Mouse (Mus musculus) lung, postnatal 0 days (tissue): ENCODE data around the gene Alppl2. TPM values are rescaled to one million over a fixed set of nuclear protein-coding genes. Genes with fewer than 3 reads are reported as not detected.
A peak's percentile ranks its signal among the peaks of the same experiment; 100 is the strongest.

ENCODE experiments used
- ATAC-seq: fragments of 200-750 bp; cut with Nextera tagmentation; 2 replicates; pipeline ENCODE4 v1.8.0; 2017; ENCODE audit warnings: moderate library complexity
- DNase-seq: peaks from one replicate; pipeline ENCODE4 v3.0.0-alpha.2; 2016; ENCODE audit warnings: low spot score
- H3K27ac ChIP-seq: fragments of 300-500 bp; sonication (generic); 2 replicates; pipeline ENCODE4 v1.5.1; 2014; ENCODE audit warnings: antibody characterized with exemption, mild to moderate bottlenecking, low read length, mixed read lengths
- H3K27me3 ChIP-seq: fragments of 300-500 bp; sonication (generic); replicated peaks from 2 replicates; pipeline ENCODE4 v1.6.1; 2014; ENCODE audit warnings: low read length, mixed read lengths; ENCODE audit not compliant: insufficient read depth
- H3K36me3 ChIP-seq: fragments of 300-500 bp; sonication (generic); 2 replicates; pipeline ENCODE4 v1.6.1; 2014; ENCODE audit warnings: low read length, mixed read lengths; ENCODE audit not compliant: insufficient read depth
- H3K4me1 ChIP-seq: fragments of 300-500 bp; sonication (generic); 2 replicates; pipeline ENCODE4 v1.6.1; 2014; ENCODE audit warnings: antibody characterized with exemption, low read depth, low read length, mixed read lengths; ENCODE audit not compliant: insufficient read depth
- H3K4me2 ChIP-seq: fragments of 300-500 bp; sonication (generic); replicated peaks from 2 replicates; pipeline ENCODE4 v1.6.1; 2014; ENCODE audit warnings: low read depth, mild to moderate bottlenecking, low read length, moderate library complexity, mixed read lengths
- H3K4me3 ChIP-seq: fragments of 300-500 bp; sonication (generic); 2 replicates; pipeline ENCODE4 v1.5.1; 2014; ENCODE audit warnings: low read depth, low read length
- H3K9ac ChIP-seq: fragments of 300-500 bp; sonication (generic); replicated peaks from 2 replicates; pipeline ENCODE4 v1.6.1; 2014; ENCODE audit warnings: low read depth, mild to moderate bottlenecking
- H3K9me3 ChIP-seq: fragments of 300-500 bp; sonication (generic); 2 replicates; pipeline ENCODE4 v1.6.1; 2016; ENCODE audit warnings: low read length, mixed read lengths
- CTCF ChIP-seq: IDR thresholded peaks from 2 replicates; pipeline ENCODE4 v1.5.1; 2016; ENCODE audit warnings: antibody characterized with exemption, mild to moderate bottlenecking
- EP300 ChIP-seq: IDR thresholded peaks from 2 replicates; pipeline ENCODE4 v1.6.1; 2016; ENCODE audit warnings: antibody characterized with exemption, mild to moderate bottlenecking, control low read depth
- WGBS: fragments of 180-500 bp; shearing (Covaris S2); extraction: QIAGEN DNeasy Blood & Tissue Kit; methylation state at CpG from one replicate; pipeline ENCODE4 v1.1.7; 2014; 5-methylcytosine and 5-hydroxymethylcytosine counted together
- polyA plus RNA-seq: library from polyadenylated mRNA; unstranded; fragments of >200 nt; fragmentation: Nextera tagmentation; extraction: Ambion mirVana; gene quantifications from 2 replicates; pipeline ENCODE4 v1.2.1, GENCODE M21; 2015

Gene Alppl2
- polyA plus RNA-seq, 1 experiment from 2014 or later = 0.06 TPM

DNA sequence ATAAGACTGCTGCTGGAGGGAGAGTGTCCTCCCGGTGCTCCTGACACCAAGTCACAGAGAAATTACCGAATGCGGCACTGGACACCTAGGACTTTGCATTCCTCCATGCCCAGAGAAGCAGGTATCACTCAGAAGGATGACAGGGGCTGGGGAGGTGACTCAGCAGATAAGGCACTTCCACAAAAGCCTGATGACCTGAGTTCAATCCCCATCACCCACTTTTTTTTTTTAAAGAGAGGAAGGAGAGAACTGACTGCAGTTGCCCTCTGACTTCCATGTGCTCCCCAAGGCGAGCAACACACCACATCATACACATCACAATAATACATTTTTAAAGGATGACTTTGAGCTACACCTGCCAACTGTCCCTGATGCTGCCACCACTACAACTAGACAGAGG is 32.7 kb downstream of the Alppl2 start:
- H3K27ac ChIP-seq = no peak overlapping the region
- no peaks in the 10 kb centered on the region for H3K36me3 ChIP-seq
- H3K4me1 ChIP-seq = no peaks in the 10 kb centered on the region
- H3K4me2 ChIP-seq = no peak overlapping the region
- no peak overlapping the region for H3K9ac ChIP-seq
- no peak overlapping the region for H3K4me3 ChIP-seq
- 71% methylated on average over 4 of the region's 4 CpGs for WGBS
- TF ChIP-seq CTCF (no peak), EP300 (no peak)
- no peaks in the 10 kb centered on the region for H3K9me3 ChIP-seq
- H3K27me3 ChIP-seq = no peaks in the 10 kb centered on the region
- ATAC-seq = no peak
- DNase-seq = no peak

GRCm38 (mm10) chr1:87051369-87051768 is 38.4 kb downstream of the Alppl2 start:
- Histone ChIP-seq H3K9ac (no peak overlapping the region), H3K4me3 (no peak overlapping the region), H3K4me2 (no peak overlapping the region), H3K9me3 (no peaks in the 10 kb centered on the region), H3K27ac (no peak overlapping the region), H3K4me1 (no peaks in the 10 kb centered on the region), H3K36me3 (0 out of 2 replicates have a peak, but pooled peaks cover 9% of the 10 kb centered on the region), H3K27me3 (no peaks in the 10 kb centered on the region)
- WGBS = 74% methylated on average over 4 of the region's 4 CpGs
- no peak for ATAC-seq
- TF ChIP-seq EP300 (no peak), CTCF (no peak)
- no peak for DNase-seq

DNA sequence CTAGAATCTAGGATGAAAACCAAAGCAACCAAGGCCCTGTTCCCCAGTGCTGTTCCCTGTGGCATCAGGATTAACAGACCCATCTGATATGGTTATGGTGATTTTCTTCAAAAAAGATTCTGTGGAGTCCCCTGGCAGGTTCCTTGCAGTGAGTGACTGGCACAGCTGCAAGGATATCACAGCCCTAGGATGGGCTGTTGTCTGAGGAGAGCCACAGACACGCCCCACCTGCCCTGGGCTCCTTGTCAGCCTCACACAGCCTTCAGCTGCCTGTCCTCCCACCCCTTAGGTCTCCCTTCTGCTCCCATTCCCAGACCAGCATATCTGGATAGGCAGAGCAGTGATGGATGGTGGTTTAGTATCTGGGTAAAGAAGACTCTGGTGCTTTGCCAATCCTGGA is 39.0 kb downstream of the Alppl2 start:
- DNase-seq = no peak
- H3K9me3 ChIP-seq = no peaks in the 10 kb centered on the region

DNA sequence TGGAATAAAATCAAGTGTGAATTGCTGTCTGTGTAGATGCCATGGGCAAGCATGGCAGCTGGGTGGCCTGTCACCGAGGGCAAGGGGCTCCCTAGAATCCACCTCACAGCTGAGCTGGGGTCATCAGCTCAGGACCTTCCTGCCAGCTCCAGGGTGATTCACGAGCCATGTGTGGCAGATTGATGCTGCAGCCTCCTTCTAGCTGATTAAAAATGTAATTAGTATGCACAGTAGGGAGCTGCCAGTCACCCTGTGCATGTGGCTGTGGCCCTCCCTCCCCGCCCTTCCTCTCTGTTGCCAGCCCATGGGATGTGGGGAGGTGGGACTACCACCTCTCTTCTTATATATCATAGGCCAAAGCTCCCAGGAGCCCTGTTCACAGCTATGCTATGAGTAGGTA is 39.7 kb downstream of the Alppl2 start:
- Histone ChIP-seq H3K27ac (no peak overlapping the region), H3K36me3 (0 out of 2 replicates have a peak, but pooled peaks cover 9% of the 10 kb centered on the region), H3K4me3 (no peak overlapping the region), H3K27me3 (no peaks in the 10 kb centered on the region), H3K9me3 (no peaks in the 10 kb centered on the region), H3K9ac (no peak overlapping the region), H3K4me1 (no peaks in the 10 kb centered on the region), H3K4me2 (no peak overlapping the region)
- 74% methylated on average over 3 of the region's 3 CpGs for WGBS
- DNase-seq (no peak), ATAC-seq (no peak)
- TF ChIP-seq CTCF (no peak), EP300 (no peak)

More for the DNA sequence above, 39.0 kb downstream of the Alppl2 start:
- no peak overlapping the region for H3K27ac ChIP-seq
- 0 out of 2 replicates have a peak, but pooled peaks cover 9% of the 10 kb centered on the region for H3K36me3 ChIP-seq
- H3K4me2 ChIP-seq = no peak overlapping the region
- H3K4me3 ChIP-seq = no peak overlapping the region
- H3K9ac ChIP-seq = no peak overlapping the region
- TF ChIP-seq CTCF = no peak
- ATAC-seq = no peak
- H3K4me1 ChIP-seq = no peaks in the 10 kb centered on the region
- WGBS = 60% methylated on average over 1 of the region's 1 CpGs
- H3K27me3 ChIP-seq = no peaks in the 10 kb centered on the region

DNA sequence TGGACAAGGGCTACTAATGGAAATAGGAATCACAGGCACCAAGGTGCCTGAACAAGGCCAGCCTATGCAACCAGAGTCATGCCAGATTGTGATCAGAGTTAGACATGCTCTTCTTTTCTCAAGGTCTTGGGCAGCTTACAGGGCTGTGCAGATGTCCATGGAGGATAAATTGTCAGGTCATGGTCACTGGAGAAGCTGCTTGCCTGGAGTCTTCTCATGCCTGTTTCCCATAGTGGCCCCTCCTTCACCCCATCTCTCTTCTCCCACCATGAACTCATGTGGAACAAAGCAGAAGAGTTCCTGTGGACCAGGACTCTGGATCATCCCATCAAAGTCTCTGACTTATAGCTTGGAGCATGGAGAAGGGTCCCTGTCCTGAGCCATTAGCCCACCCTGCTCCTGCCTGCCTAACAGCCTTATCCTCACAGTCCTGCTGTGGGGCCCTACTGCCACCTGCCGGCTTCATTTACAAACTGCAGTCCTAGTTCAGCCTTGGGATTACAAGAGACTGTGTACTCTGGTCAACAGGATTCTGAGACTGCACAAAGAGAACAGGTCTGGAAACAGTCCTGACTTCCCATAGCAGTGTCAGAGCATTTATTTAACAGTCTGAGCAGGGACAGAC is 47.8 kb downstream of the Alppl2 start:
- Histone ChIP-seq H3K4me3 (no peak overlapping the region), H3K27me3 (no peaks in the 10 kb centered on the region), H3K9ac (no peak overlapping the region), H3K9me3 (no peaks in the 10 kb centered on the region), H3K36me3 (no peaks in the 10 kb centered on the region), H3K4me1 (no peaks in the 10 kb centered on the region), H3K4me2 (no peak overlapping the region), H3K27ac (no peak overlapping the region)
- ATAC-seq (peak; percentile 56), DNase-seq (peak; percentile 69)
- WGBS = 0% methylated on average over 1 of the region's 1 CpGs
- TF ChIP-seq EP300 = no peak
- TF ChIP-seq CTCF = peak; percentile 99

GRCm38 (mm10) chr1:87041119-87041518 is 48.6 kb downstream of the Alppl2 start:
- H3K4me2 ChIP-seq = no peak overlapping the region
- H3K27me3 ChIP-seq = no peaks in the 10 kb centered on the region
- peak; percentile 69 for DNase-seq
- TF ChIP-seq EP300 = no peak
- TF ChIP-seq CTCF = peak; percentile 88
- no peak overlapping the region for H3K9ac ChIP-seq
- H3K9me3 ChIP-seq = no peaks in the 10 kb centered on the region
- 20% methylated on average over 3 of the region's 3 CpGs for WGBS
- H3K4me1 ChIP-seq = peaks cover under 1% of the 10 kb centered on the region; the same call in 1 of the 2 replicates
- ATAC-seq = peak; percentile 39; the same call in 1 of the 2 replicates
- no peak overlapping the region for H3K27ac ChIP-seq
- no peaks in the 10 kb centered on the region for H3K36me3 ChIP-seq
- H3K4me3 ChIP-seq = no peak overlapping the region
